Mouse (Mus musculus): ENCODE data around the gene Itgb4. TPM values are rescaled to one million over a fixed set of nuclear protein-coding genes. Genes with fewer than 3 reads are reported as not detected.
"Not testable (repeated sequence)": the region's sequence is repeated elsewhere in the genome, so short reads cannot be mapped to it uniquely, and the experiment has no call there.

Itgb4 gene
- polyA plus RNA-seq, 1 experiment from 2014 or later, result 0.99 TPM

- Histone ChIP-seq H3K36me3 (peaks cover 9% of the 10 kb centered on the region; the same call in 1 of the 2 replicates), H3K4me1 (0 out of 2 replicates have a peak, but pooled peaks cover 18% of the 10 kb centered on the region), H3K4me3 (peak within 1 kb of the TSS; percentile 57), H3K4me2 (replicated peaks) (peak within 1 kb of the TSS; percentile 81), H3K9me3 (no peaks in the 10 kb centered on the region), H3K27ac (peak within 1 kb of the TSS; percentile 27; the same call in 1 of the 2 replicates), H3K9ac (peak within 1 kb of the TSS; percentile 69), H3K27me3 (replicated peaks) (0 out of 2 replicates have a peak, but pooled peaks cover 4% of the 10 kb centered on the region)
- ATAC-seq (ENCODE audit: low FRiP score, low read depth), result peak; percentile 78
- under 1% methylated on average over 55 of the region's 55 CpGs for WGBS
Measured at GRCm38 (mm10) chr11:116012262-116012947, 37.9 kb downstream of the Itgb4 start, which contains the start of gene Galk1. Gene Galk1, minus strand, starts transcription at chr11:116012719.

- H3K9ac ChIP-seq, result no peak overlapping the region
- no peak overlapping the region for H3K27ac ChIP-seq
- no peaks in the 10 kb centered on the region for H3K36me3 ChIP-seq
- ATAC-seq (ENCODE audit: low FRiP score, low read depth), result no peak
- H3K4me3 ChIP-seq, result no peak overlapping the region
- WGBS, result 71% methylated on average over 8 of the region's 8 CpGs
- H3K27me3 ChIP-seq (replicated peaks), result no peaks in the 10 kb centered on the region
- H3K4me1 ChIP-seq, result 0 out of 2 replicates have a peak, but pooled peaks cover 18% of the 10 kb centered on the region
- H3K4me2 ChIP-seq (replicated peaks), result no peak overlapping the region
- no peaks in the 10 kb centered on the region for H3K9me3 ChIP-seq
Measured at GRCm38 (mm10) chr11:116014821-116015220, 40.3 kb downstream of the Itgb4 start.

- no peak overlapping the region for H3K9ac ChIP-seq
- no peak overlapping the region for H3K27ac ChIP-seq
- H3K27me3 ChIP-seq (replicated peaks), result no peaks in the 10 kb centered on the region
- no peak overlapping the region for H3K4me2 ChIP-seq (replicated peaks)
- WGBS, result 30% methylated on average over 6 of the region's 6 CpGs
- no peak overlapping the region for H3K4me3 ChIP-seq
- H3K36me3 ChIP-seq, result peaks cover 10% of the 10 kb centered on the region; the same call in 1 of the 2 replicates
- H3K4me1 ChIP-seq, result 0 out of 2 replicates have a peak, but pooled peaks cover 5% of the 10 kb centered on the region
- ATAC-seq (ENCODE audit: low FRiP score, low read depth), result no peak
- H3K9me3 ChIP-seq, result no peaks in the 10 kb centered on the region
Measured at GRCm38 (mm10) chr11:116018106-116018505, 43.6 kb downstream of the Itgb4 start.

- not testable (repeated sequence) for H3K4me1 ChIP-seq; H3K27me3 ChIP-seq (replicated peaks); H3K9me3 ChIP-seq; ATAC-seq (ENCODE audit: low FRiP score, low read depth); H3K9ac ChIP-seq; H3K4me2 ChIP-seq (replicated peaks); H3K4me3 ChIP-seq; H3K27ac ChIP-seq
- H3K36me3 ChIP-seq, result peaks cover 10% of the 10 kb centered on the region; the same call in 1 of the 2 replicates
- 92% methylated on average over 4 of the region's 4 CpGs for WGBS
Measured at GRCm38 (mm10) chr11:116018867-116019266, 44.4 kb downstream of the Itgb4 start.

GRCm38 (mm10) chr11:116019360-116019791, 44.9 kb downstream of the Itgb4 start:
- H3K9me3 ChIP-seq, result no peaks in the 10 kb centered on the region
- 38% methylated on average over 1 of the region's 1 CpGs for WGBS
- no peak for ATAC-seq (ENCODE audit: low FRiP score, low read depth)

GRCm38 (mm10) chr11:116019976-116020411, 45.5 kb downstream of the Itgb4 start:
- Histone ChIP-seq H3K4me2 (replicated peaks) (no peak overlapping the region), H3K9me3 (no peaks in the 10 kb centered on the region), H3K36me3 (peaks cover 10% of the 10 kb centered on the region; the same call in 1 of the 2 replicates), H3K4me1 (0 out of 2 replicates have a peak, but pooled peaks cover 4% of the 10 kb centered on the region), H3K27me3 (replicated peaks) (no peaks in the 10 kb centered on the region), H3K27ac (no peak overlapping the region), H3K4me3 (no peak overlapping the region), H3K9ac (no peak overlapping the region)
- WGBS, result 77% methylated on average over 2 of the region's 2 CpGs
- no peak for ATAC-seq (ENCODE audit: low FRiP score, low read depth)

More at GRCm38 (mm10) chr11:116019360-116019791, 44.9 kb downstream of the Itgb4 start:
- 0 out of 2 replicates have a peak, but pooled peaks cover 4% of the 10 kb centered on the region for H3K4me1 ChIP-seq
- no peak overlapping the region for H3K9ac ChIP-seq
- no peak overlapping the region for H3K4me3 ChIP-seq
- H3K36me3 ChIP-seq, result peaks cover 10% of the 10 kb centered on the region; the same call in 1 of the 2 replicates
- no peak overlapping the region for H3K27ac ChIP-seq
- no peak overlapping the region for H3K4me2 ChIP-seq (replicated peaks)
- H3K27me3 ChIP-seq (replicated peaks), result no peaks in the 10 kb centered on the region

GRCm38 (mm10) chr11:116020519-116020922, 46.0 kb downstream of the Itgb4 start:
- no peak overlapping the region for H3K27ac ChIP-seq
- 64% methylated on average over 1 of the region's 1 CpGs for WGBS

GRCm38 (mm10) chr11:116021328-116022220, 47.1 kb downstream of the Itgb4 start:
- peaks cover 10% of the 10 kb centered on the region; the same call in 1 of the 2 replicates for H3K36me3 ChIP-seq
- 0 out of 2 replicates have a peak, but pooled peaks cover 4% of the 10 kb centered on the region for H3K4me1 ChIP-seq
- H3K4me2 ChIP-seq (replicated peaks), result peak overlapping the region; percentile 70
- no peak overlapping the region for H3K27ac ChIP-seq
- 84% methylated on average over 6 of the region's 6 CpGs for WGBS
- no peaks in the 10 kb centered on the region for H3K27me3 ChIP-seq (replicated peaks)
- no peak for ATAC-seq (ENCODE audit: low FRiP score, low read depth)
- H3K9ac ChIP-seq, result no peak overlapping the region
- no peak overlapping the region for H3K4me3 ChIP-seq
- no peaks in the 10 kb centered on the region for H3K9me3 ChIP-seq

More at GRCm38 (mm10) chr11:116020519-116020922, 46.0 kb downstream of the Itgb4 start:
- Histone ChIP-seq H3K9ac (no peak overlapping the region), H3K4me3 (no peak overlapping the region), H3K4me2 (replicated peaks) (no peak overlapping the region), H3K9me3 (no peaks in the 10 kb centered on the region), H3K36me3 (peaks cover 10% of the 10 kb centered on the region; the same call in 1 of the 2 replicates), H3K4me1 (0 out of 2 replicates have a peak, but pooled peaks cover 4% of the 10 kb centered on the region), H3K27me3 (replicated peaks) (no peaks in the 10 kb centered on the region)
- no peak for ATAC-seq (ENCODE audit: low FRiP score, low read depth)

GRCm38 (mm10) chr11:116022256-116022780, 47.8 kb downstream of the Itgb4 start:
- no peak for ATAC-seq (ENCODE audit: low FRiP score, low read depth)
- Histone ChIP-seq H3K9me3 (no peaks in the 10 kb centered on the region), H3K27me3 (replicated peaks) (no peaks in the 10 kb centered on the region), H3K27ac (no peak overlapping the region), H3K4me3 (peak overlapping the region; percentile 34), H3K36me3 (peaks cover 10% of the 10 kb centered on the region; the same call in 1 of the 2 replicates), H3K4me1 (0 out of 2 replicates have a peak, but pooled peaks cover 4% of the 10 kb centered on the region), H3K9ac (0 out of 2 replicates have a peak overlapping the region, but pooled peaks have one; percentile 21), H3K4me2 (replicated peaks) (peak overlapping the region; percentile 70)
- WGBS, result 81% methylated on average over 4 of the region's 4 CpGs

- H3K27ac ChIP-seq, result peak overlapping the region; percentile 100
- peak overlapping the region; percentile 100 for H3K9ac ChIP-seq
- H3K4me2 ChIP-seq (replicated peaks), result peak overlapping the region; percentile 70
- peaks cover 10% of the 10 kb centered on the region; the same call in 1 of the 2 replicates for H3K36me3 ChIP-seq
- H3K4me3 ChIP-seq, result peak overlapping the region; percentile 99
- H3K9me3 ChIP-seq; H3K4me1 ChIP-seq; ATAC-seq (ENCODE audit: low FRiP score, low read depth); H3K27me3 ChIP-seq (replicated peaks): not testable (repeated sequence)
- WGBS, result 7% methylated on average over 18 of the region's 18 CpGs
Measured at GRCm38 (mm10) chr11:116023074-116023770, 48.7 kb downstream of the Itgb4 start.

Data from neural tube, embryonic 12.5 days (tissue).